Mouse (Mus musculus) kidney, embryonic 16.5 days (tissue): ENCODE data around the gene Abhd15. TPM values are rescaled to one million over a fixed set of nuclear protein-coding genes. Genes with fewer than 3 reads are reported as not detected.

Experiments used
- polyA plus RNA-seq: library from polyadenylated mRNA; unstranded; fragments of >200 nt; fragmentation: Nextera tagmentation; extraction: Ambion mirVana; gene quantifications from 2 replicates; pipeline ENCODE4 v1.2.1, GENCODE M21; 2015

The Abhd15 gene
- polyA plus RNA-seq, 1 experiment from 2014 or later = 2.0 TPM

Other genes starting within 250 kb of the Abhd15 start
- gene Coro6, start 52.7 kb upstream of the Abhd15 start, polyA plus RNA-seq = 0.25 and 0.51 TPM in 2 replicates
- 3.5 and 4.0 TPM in 2 replicates for gene Ankrd13b, start 25.4 kb upstream of the Abhd15 start, polyA plus RNA-seq
- 9.7 and 13.0 TPM in 2 replicates for gene Git1, start 21.6 kb upstream of the Abhd15 start, polyA plus RNA-seq
- gene Trp53i13, start 859 bp downstream of the Abhd15 start, polyA plus RNA-seq = 34.1 and 36.1 TPM in 2 replicates
- gene Gm10392, start 4.1 kb downstream of the Abhd15 start, polyA plus RNA-seq = not detected in 2 replicates
- 12.8 and 16.0 TPM in 2 replicates for gene Taok1, start 92.7 kb downstream of the Abhd15 start, polyA plus RNA-seq
- gene Nufip2, start 171.0 kb downstream of the Abhd15 start, polyA plus RNA-seq = 3.4 and 3.6 TPM in 2 replicates
- gene Cryba1, start 210.2 kb downstream of the Abhd15 start, polyA plus RNA-seq = not detected in 2 replicates
- gene Myo18a, start 248.1 kb downstream of the Abhd15 start, polyA plus RNA-seq = 32.4 and 38.1 TPM in 2 replicates